Mouse (Mus musculus) gastrocnemius, postnatal 10 days (tissue): ENCODE data around the gene Ccdc187. TPM values are rescaled to one million over a fixed set of nuclear protein-coding genes. Genes with fewer than 3 reads are reported as not detected.

ENCODE experiments used
- DNase-seq: peaks from one replicate; pipeline ENCODE4 v3.0.0; 2021; ENCODE audit warnings: mixed read lengths
- total RNA-seq, 2 experiments: library from RNA; stranded (reverse); gene quantifications; 2 replicates each; pipeline ENCODE4 v1.2.3; 2021

The Ccdc187 gene
- total RNA-seq, 2 experiments from 2014 or later: 0.09 to 0.14 TPM

- DNase-seq: no peak
Observed at GRCm38 (mm10) chr2:26280594-26280993, 13.8 kb downstream of the Ccdc187 start.

DNA sequence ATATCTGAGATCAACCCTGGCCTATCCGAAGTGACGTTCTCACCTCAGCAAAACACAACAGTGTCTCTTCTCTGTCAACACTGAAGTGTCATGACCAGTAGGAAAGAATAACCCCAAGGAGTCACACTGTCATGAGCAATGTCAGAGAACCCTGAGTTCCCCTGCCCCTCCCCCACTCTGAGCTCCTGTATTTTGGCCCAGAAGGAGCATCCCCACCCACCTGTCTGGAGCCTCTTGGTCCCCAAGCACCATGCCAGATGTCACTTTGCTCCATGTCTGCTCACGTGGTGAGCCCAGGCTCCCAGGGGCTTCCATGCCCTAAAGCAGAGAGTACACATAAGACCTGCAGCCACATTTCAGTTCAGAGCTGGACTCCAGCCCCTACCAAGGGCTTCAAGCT, 14.6 kb downstream of the Ccdc187 start:
- no peak for DNase-seq

GRCm38 (mm10) chr2:26273611-26274010, 20.7 kb downstream of the Ccdc187 start:
- DNase-seq: peak; percentile 52

GRCm38 (mm10) chr2:26268216-26268615, 26.1 kb downstream of the Ccdc187 start:
- no peak for DNase-seq

GRCm38 (mm10) chr2:26266066-26266742, 28.2 kb downstream of the Ccdc187 start:
- DNase-seq: no peak

- peak; percentile 30 for DNase-seq
Observed at GRCm38 (mm10) chr2:26265095-26265494, 29.3 kb downstream of the Ccdc187 start.

GRCm38 (mm10) chr2:26264646-26265045, 29.7 kb downstream of the Ccdc187 start:
- no peak for DNase-seq

- DNase-seq: no peak
Observed at GRCm38 (mm10) chr2:26257315-26258096, 36.9 kb downstream of the Ccdc187 start.

- no peak for DNase-seq
Observed at GRCm38 (mm10) chr2:26254816-26255215, 39.5 kb downstream of the Ccdc187 start.

GRCm38 (mm10) chr2:26252514-26253206, 41.7 kb downstream of the Ccdc187 start:
- no peak for DNase-seq

- DNase-seq: no peak
Observed at GRCm38 (mm10) chr2:26247531-26247930, 46.8 kb downstream of the Ccdc187 start.

- DNase-seq: no peak
Observed at GRCm38 (mm10) chr2:26240841-26241240, 53.5 kb downstream of the Ccdc187 start.

DNA sequence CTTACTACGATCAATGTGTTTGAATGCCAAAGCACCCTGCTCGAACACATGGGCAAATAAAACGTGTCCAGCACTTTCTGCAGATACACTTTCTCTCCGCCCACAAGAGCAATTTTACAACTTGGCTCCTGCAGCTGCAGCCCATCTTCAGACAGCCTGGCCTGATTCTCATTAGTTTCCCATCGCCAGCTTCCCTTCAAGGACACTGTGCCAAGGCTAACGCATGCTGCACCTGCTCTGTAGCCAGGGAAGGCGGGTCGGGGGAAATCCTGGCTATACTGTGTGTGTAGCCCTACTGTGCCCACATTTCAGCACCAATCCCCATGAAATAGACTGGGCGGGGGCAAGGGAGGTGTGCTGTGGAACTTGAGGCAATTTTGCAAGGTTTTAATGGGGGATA, 54.0 kb downstream of the Ccdc187 start:
- no peak for DNase-seq

GRCm38 (mm10) chr2:26237290-26237782, 57.0 kb downstream of the Ccdc187 start, which contains the start of gene Qsox2:
Gene Qsox2 (minus strand): TSS chr2:26237525.
- DNase-seq: peak; percentile 94

GRCm38 (mm10) chr2:26236681-26237289, 57.6 kb downstream of the Ccdc187 start:
- no peak for DNase-seq

DNA sequence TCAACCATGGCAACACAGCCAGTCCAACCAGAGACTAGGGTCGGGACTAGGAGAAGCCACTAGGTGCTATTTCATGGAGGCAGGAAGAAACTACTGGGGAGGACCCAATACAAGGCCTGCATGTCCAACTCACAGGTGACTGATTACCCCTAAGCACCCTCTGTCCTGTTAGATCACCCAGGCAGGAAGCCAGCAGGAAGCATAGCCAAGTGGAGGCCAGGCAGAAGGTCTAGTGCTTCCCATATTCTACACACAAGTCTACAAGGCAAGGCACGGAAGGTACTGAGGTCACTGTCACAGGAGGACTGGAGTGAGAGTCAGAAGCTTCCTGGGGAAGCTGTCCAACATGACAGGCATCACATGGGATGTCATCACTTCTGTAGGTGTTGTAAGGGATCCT, 59.6 kb downstream of the Ccdc187 start:
- DNase-seq: no peak

DNA sequence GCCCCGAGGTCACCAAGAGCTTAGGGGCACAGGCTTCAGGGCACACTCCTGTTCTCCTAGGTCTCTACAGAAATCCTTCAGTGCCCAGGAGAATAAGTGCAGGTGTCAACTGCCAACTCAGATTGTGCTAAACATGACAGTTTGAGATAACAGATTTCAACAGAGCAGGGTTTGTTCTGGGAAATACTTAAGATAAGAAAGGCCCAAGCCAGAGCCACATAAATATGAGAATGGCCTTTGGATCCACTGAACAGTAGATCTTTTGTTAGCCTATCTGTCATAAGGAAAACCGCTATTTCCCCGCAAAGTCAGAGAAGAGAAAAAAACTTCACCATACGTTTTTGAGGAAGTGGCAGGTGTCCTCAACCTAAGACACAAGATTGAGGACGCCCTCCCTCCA, 60.1 kb downstream of the Ccdc187 start:
- no peak for DNase-seq

DNA sequence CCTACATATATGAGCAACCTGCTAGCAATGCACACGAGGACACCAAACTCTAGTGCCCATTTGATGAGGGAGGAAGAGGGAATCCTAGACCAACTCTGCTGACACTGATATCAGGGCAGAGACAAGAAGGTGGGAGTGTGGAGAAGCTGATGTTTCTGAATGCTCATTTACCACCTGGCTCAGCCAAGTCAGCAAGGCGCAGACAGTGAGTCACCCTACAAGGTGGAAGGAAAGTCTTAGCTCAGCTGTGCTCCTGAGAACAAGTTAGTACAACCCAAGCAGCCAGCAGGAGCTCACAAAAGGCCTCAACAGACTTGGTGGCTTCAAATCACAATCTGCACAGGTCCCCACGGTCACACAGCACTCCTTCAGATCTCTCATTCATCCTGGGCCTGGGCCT, 63.0 kb downstream of the Ccdc187 start:
- DNase-seq: no peak

DNA sequence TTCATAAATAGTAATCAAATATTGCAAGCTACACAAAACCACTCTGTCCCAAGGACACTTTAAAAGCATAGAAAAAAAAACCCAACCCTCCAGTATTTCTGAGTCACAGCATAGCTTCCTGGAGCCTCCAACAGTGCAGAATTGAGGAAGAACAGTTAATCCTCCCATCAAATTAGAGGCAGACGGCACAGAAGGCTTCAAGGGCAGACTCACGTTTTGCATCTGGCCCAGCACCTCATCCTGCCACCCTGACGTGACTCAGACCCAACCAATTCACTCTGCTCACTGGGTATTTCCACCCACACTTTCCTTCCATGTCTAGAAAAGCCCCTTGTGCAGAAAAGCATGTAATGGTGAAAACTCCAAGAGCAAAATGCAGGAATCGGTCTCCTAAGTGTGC, 64.1 kb downstream of the Ccdc187 start:
- DNase-seq: no peak

DNA sequence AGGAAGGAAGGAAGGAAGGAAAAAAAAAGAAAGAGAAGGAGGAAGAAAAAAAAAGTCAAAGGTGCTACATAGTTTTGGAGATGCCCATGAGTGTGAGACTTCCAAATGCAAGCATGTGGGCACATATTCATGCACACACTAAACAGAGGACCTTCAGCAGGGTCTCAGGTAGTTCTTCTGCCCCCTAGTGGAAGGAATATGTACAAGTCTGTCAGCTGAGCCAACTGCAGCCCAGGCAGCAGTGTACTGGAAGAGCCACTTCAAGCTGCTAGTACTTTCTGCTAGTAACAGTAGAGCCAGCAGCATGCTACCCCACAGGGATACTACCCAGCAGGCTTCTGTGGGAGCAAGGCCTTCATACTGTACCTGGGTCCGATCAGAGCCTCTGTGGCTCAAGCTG, 66.6 kb downstream of the Ccdc187 start:
- no peak for DNase-seq

DNA sequence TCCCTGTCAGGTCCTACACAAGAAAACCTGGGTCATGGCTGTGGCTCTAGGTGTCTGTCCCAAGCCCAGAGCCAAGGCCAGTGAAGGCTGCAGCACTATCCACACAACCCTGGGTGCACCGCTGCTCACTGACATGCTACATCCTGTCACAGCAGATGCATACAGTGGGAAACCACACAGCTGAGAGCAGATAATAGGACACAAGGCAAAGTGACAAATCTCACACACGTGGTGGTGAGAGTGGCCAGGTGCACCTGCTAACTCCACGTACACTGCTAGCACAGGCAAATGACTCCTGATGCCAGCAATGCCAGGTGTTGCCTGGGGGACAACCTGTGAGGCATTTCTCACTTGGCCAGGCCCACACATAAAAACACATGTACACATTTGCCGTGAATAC, 69.1 kb downstream of the Ccdc187 start:
- no peak for DNase-seq

DNA sequence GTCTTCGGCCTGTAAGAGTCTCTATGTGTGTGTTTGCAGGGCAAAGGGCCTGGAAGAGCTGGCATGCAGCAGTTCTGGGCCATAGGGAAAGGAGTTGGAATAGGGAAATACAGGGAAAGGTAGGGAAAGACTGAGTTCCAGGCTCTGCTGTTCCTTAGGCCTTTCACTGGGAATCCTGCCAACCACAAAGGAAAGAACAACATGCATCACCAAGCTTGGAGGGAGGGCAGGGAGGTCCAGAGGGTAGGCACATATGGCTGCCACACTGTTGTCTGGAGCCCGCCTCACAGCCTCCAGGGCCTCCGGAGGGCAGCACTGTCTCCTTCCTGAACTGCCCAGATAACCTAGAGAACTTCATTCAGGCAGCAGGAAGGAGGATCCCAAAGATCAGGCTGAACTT, 70.4 kb downstream of the Ccdc187 start:
- no peak for DNase-seq

GRCm38 (mm10) chr2:26214526-26214925, 79.8 kb downstream of the Ccdc187 start:
- no peak for DNase-seq
